Mouse (Mus musculus) midbrain, embryonic 13.5 days (tissue): ENCODE data around the gene Stra6. TPM values are rescaled to one million over a fixed set of nuclear protein-coding genes. Genes with fewer than 3 reads are reported as not detected.

ENCODE experiments used
- ATAC-seq: fragments of 200-750 bp; cut with Nextera tagmentation; 2 replicates; pipeline ENCODE4 v1.8.0; 2017; ENCODE audit warnings: mild to moderate bottlenecking, moderate TSS enrichment, moderate library complexity
- H3K27ac ChIP-seq: fragments of 300-500 bp; sonication (generic); 2 replicates; pipeline ENCODE4 v1.5.1; 2015; ENCODE audit warnings: inconsistent platforms, mild to moderate bottlenecking, moderate library complexity
- H3K27me3 ChIP-seq: fragments of 300-500 bp; sonication (generic); 2 replicates; pipeline ENCODE4 v1.6.1; 2015; ENCODE audit warnings: mild to moderate bottlenecking, inconsistent platforms
- H3K36me3 ChIP-seq: fragments of 300-500 bp; sonication (generic); 2 replicates; pipeline ENCODE4 v1.6.1; 2015; ENCODE audit warnings: mild to moderate bottlenecking, inconsistent platforms
- H3K4me1 ChIP-seq: fragments of 300-500 bp; sonication (generic); replicated peaks from 2 replicates; pipeline ENCODE4 v1.6.1; 2015; ENCODE audit warnings: inconsistent platforms
- H3K4me2 ChIP-seq: fragments of 300-500 bp; sonication (generic); replicated peaks from 2 replicates; pipeline ENCODE4 v1.6.1; 2015; ENCODE audit warnings: moderate library complexity, mild to moderate bottlenecking, inconsistent platforms
- H3K4me3 ChIP-seq: fragments of 300-500 bp; sonication (generic); replicated peaks from 2 replicates; pipeline ENCODE4 v1.5.1; 2015; ENCODE audit warnings: mild to moderate bottlenecking, inconsistent platforms
- H3K9ac ChIP-seq: fragments of 300-500 bp; sonication (generic); replicated peaks from 2 replicates; pipeline ENCODE4 v1.6.1; 2015; ENCODE audit warnings: mild to moderate bottlenecking, inconsistent platforms
- H3K9me3 ChIP-seq: fragments of 300-500 bp; sonication (generic); 2 replicates; pipeline ENCODE4 v1.6.1; 2016; ENCODE audit warnings: mild to moderate bottlenecking, inconsistent platforms
- WGBS: fragments of 180-500 bp; shearing (Covaris S2); methylation state at CpG from one replicate; pipeline ENCODE4 v1.1.7; 2015; 5-methylcytosine and 5-hydroxymethylcytosine counted together
- polyA plus RNA-seq: library from polyadenylated mRNA; unstranded; fragments of >200 nt; fragmentation: Nextera tagmentation; extraction: Ambion mirVana; gene quantifications from 2 replicates; pipeline ENCODE4 v1.2.1, GENCODE M21; 2015

The Stra6 gene
- polyA plus RNA-seq, 1 experiment from 2014 or later = 9.9 TPM

DNA sequence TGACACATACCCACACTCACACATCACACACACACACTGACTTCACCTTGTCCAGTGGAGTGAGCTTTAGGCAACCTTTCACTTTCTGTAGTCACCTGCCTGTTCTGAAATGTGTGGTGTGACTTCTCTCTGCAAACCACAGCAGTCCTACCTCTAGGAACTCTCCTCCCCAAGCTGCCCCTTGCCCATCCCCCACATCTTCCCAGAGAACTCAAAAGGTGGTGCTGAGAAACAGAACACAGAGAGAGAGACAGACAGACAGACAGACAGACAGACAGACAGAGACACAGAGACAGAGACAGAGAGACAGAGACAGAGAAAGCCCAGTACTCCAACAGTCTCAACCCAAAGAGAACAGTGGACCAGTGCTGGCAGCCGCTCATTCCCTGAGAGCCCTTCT, 132.1 kb downstream of the Stra6 start:
- H3K9ac ChIP-seq = peak overlapping the region; percentile 80
- H3K4me3 ChIP-seq = peak overlapping the region; percentile 49
- no peak for ATAC-seq
- no peaks in the 10 kb centered on the region for H3K36me3 ChIP-seq
- 13% methylated on average over 1 of the region's 1 CpGs for whole genome bisulfite sequencing
- peak overlapping the region; percentile 93 for H3K27ac ChIP-seq
- H3K9me3 ChIP-seq = no peaks in the 10 kb centered on the region
- peak overlapping the region; percentile 65 for H3K4me2 ChIP-seq
- peaks cover 70% of the 10 kb centered on the region for H3K27me3 ChIP-seq
- H3K4me1 ChIP-seq = peaks cover 60% of the 10 kb centered on the region

DNA sequence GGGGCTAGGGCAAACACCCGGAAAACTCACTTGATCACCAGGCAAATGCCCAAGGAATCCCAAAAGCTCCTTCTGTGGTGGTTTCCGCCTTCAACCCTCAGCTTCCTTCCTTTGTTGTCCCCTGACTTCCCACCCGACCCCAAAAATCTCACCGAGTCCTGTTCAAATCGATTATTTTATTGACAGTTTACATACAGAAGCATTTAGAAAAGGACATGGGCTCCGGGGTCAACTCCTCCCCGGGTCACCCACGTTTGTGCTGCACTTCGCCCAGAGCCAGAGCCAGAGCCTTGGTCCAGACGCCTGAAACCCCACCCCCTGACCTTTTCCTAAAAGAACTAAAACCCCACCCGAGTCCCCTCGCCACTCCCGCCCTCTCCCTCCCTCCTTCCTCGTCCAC, 132.6 kb downstream of the Stra6 start:
- no peaks in the 10 kb centered on the region for H3K9me3 ChIP-seq
- peak overlapping the region; percentile 65 for H3K4me2 ChIP-seq
- H3K36me3 ChIP-seq = no peaks in the 10 kb centered on the region
- no peak for ATAC-seq
- peaks cover 64% of the 10 kb centered on the region for H3K4me1 ChIP-seq
- peak overlapping the region; percentile 93 for H3K27ac ChIP-seq
- WGBS = 2% methylated on average over 14 of the region's 14 CpGs
- peak overlapping the region; percentile 49 for H3K4me3 ChIP-seq
- H3K9ac ChIP-seq = peak overlapping the region; percentile 80
- peaks cover 74% of the 10 kb centered on the region for H3K27me3 ChIP-seq

DNA sequence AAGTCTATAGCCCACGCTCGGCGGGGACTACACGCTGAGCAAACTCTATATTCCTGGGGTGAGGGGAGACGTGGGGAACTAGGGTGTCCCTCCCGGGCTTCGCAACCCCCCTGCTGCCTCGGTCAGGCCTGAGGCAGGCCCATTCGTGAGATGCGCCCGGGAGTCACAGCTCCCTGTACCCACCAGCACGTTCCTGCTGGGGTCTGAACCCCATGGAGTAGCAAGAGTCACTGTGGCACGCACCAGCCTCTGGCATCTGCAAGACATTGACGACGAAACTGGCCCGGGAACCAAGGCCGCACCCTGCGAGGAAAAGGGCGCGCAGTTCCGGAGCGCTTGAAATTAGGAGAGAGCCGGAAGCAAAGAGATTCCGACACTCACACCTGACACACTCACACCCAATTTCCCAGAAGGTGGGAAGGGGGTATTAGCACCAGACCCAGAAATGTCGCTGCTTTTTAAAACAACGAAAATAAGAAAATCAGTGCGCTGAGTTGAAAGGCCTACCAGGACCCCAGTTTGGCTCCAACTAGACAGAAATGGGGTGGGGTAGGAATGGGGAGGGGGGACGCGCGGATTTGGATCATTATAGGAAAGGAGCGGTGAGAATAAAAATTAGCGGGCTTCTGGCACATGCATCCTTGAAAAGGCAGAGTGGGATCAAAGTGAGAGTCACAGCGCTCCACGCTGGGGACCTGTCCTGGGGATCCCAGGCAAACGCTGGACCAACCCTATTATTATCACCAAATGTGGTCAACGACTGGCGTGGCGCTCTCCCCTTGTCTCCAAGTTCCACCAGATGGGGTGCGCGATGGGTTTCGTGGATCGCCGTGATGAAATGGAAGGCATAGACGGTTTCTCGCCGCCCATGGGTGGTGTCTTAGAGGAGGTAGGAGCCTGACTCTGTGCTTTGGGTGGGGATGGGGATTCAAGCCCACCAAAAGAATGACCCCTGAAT, 133.3 kb downstream of the Stra6 start:
- Histone ChIP-seq H3K9me3 (no peaks in the 10 kb centered on the region), H3K27me3 (peaks cover 82% of the 10 kb centered on the region), H3K36me3 (no peaks in the 10 kb centered on the region), H3K4me3 (peak overlapping the region; percentile 49), H3K9ac (peak overlapping the region; percentile 80), H3K27ac (peak overlapping the region; percentile 93), H3K4me2 (peak overlapping the region; percentile 65), H3K4me1 (peaks cover 71% of the 10 kb centered on the region)
- no peak for ATAC-seq
- WGBS = 2% methylated on average over 46 of the region's 46 CpGs

DNA sequence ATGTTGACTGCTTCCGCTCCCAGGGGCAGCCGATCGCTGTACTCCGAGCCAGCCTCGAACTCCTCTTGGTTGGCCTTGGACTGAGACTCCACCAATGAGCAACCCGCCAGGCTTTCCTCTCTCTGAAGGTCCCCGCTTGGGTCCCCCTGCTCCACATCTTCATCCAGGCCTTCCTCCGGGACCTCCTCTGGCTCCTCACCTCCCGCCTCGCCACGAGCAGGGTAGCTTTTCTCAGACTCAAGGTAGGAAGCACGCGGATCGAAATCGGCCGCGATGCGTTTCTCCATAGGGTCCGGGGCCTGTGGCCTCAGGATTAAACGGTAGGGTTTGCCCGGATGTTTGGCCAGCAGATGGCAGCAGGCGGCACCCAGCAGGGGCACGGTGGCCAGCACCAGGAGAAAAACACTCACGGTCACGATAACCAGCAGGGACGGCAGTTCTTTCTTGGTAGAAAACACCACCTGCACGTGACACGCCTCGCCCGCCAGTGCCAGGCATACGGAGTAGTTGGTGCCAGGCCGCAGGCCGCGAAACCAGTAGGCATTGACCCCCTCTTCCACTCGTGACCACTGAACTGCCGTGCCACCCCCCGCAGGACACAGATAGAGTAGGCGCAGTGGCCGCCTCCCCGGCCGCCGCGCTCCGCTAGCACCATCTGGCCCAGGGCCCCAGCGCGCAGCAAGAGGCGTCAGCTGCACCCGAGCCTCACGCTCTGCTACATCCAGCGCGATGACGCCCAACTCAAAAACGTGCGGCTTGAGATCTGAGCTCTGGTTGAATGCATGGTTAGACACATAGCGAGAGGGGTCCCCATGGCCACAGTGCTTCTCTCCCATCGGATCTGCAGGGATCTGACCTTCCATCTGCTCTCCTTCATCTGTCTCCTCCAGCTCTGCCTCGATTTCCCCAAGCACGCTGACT, 134.5 kb downstream of the Stra6 start:
- peaks cover 82% of the 10 kb centered on the region for H3K4me1 ChIP-seq
- H3K27ac ChIP-seq = peak overlapping the region; percentile 93
- H3K36me3 ChIP-seq = no peaks in the 10 kb centered on the region
- peak overlapping the region; percentile 49 for H3K4me3 ChIP-seq
- H3K9ac ChIP-seq = peak overlapping the region; percentile 80
- H3K27me3 ChIP-seq = peaks cover 93% of the 10 kb centered on the region
- 0 out of 2 replicates have a peak, but pooled peaks have one; percentile 15 for ATAC-seq
- under 1% methylated on average over 58 of the region's 58 CpGs for WGBS
- no peaks in the 10 kb centered on the region for H3K9me3 ChIP-seq
- H3K4me2 ChIP-seq = peak overlapping the region; percentile 65

DNA sequence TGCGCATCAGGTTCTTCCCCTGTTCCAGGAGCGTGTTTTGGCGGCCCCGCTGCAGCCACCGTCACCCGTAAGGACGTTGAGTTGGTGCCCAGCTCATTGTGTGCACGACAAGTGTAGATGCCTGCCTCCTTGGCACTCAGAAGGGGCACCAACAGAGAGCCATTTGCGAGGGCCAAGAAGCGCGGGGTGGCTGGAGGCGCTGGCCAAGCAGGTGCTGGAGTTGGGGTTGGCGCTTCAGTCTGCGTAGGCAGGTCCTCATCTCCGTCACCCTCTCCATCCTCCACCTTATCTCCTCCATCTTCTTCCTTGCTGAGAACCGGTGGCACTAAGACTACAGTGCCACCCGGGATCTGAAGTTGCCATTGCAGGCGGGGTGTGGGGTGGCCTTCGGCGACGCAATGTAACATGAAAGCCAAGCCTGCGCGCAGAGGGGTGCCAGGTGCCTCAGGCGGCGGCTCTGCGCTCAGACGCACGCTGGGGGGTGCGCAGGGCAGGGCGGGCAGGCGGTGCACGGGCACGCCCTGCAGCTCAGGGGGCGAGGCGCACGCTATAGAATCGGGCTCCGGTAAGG, 135.3 kb downstream of the Stra6 start:
- H3K36me3 ChIP-seq = no peaks in the 10 kb centered on the region
- no peaks in the 10 kb centered on the region for H3K9me3 ChIP-seq
- peak overlapping the region; percentile 80 for H3K9ac ChIP-seq
- H3K4me2 ChIP-seq = peak overlapping the region; percentile 65
- peaks cover 100% of the 10 kb centered on the region for H3K27me3 ChIP-seq
- ATAC-seq = no peak
- under 1% methylated on average over 38 of the region's 38 CpGs for WGBS
- peak overlapping the region; percentile 93 for H3K27ac ChIP-seq
- peaks cover 86% of the 10 kb centered on the region for H3K4me1 ChIP-seq
- peak overlapping the region; percentile 49 for H3K4me3 ChIP-seq

- Histone ChIP-seq H3K9ac (peak overlapping the region; percentile 80), H3K27me3 (peaks cover 95% of the 10 kb centered on the region), H3K4me1 (peaks cover 85% of the 10 kb centered on the region), H3K9me3 (no peaks in the 10 kb centered on the region), H3K4me3 (peak overlapping the region; percentile 49), H3K36me3 (no peaks in the 10 kb centered on the region), H3K4me2 (peak overlapping the region; percentile 65), H3K27ac (peak overlapping the region; percentile 93)
- under 1% methylated on average over 41 of the region's 41 CpGs for WGBS
- ATAC-seq = no peak
These were observed 136.0 kb downstream of the Stra6 start for GRCm38 (mm10) chr9:58199381-58200269.

DNA sequence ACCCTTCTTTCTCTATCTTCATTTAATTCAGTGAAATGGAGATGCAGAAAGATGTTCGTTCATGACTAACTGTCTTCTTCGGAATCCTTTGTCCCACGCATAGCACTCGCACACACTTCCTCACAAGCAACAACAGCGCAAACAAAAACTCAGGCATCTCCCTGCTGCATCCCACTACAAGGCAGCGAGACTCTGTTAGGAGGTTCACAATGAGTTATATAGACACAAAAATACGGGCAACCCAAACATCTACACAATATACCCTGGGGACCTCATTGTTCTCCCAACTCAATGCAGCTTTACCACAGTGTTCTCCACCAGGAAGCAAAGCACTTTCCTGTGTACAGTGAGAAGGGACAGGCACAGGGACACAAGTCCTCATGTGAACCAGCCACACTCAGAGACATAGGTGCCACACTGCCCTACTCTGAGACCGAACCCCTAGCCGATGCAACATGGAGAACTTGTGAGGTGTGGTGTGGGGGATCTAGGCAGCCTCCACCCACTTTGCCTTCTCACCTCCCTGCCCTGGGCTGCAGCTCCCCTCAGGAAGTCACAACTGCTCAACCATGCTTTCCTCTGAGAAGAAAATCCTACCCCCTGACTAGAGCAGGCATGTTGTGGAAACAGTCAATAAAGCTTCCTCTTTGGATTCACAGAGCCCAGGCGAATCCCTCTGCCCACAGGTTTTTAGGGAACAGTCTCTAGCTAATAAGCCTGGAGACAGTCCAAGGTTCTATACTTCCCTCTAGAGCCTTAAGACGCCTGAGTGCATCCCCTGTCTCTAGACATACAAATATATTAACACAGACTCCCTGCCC, 136.9 kb downstream of the Stra6 start:
- Histone ChIP-seq H3K4me2 (peak overlapping the region; percentile 65), H3K27me3 (peaks cover 86% of the 10 kb centered on the region), H3K27ac (peak overlapping the region; percentile 93), H3K4me1 (peaks cover 88% of the 10 kb centered on the region), H3K4me3 (peak overlapping the region; percentile 49), H3K36me3 (no peaks in the 10 kb centered on the region), H3K9ac (peak overlapping the region; percentile 80), H3K9me3 (no peaks in the 10 kb centered on the region)
- WGBS = 8% methylated on average over 11 of the region's 11 CpGs
- no peak for ATAC-seq

DNA sequence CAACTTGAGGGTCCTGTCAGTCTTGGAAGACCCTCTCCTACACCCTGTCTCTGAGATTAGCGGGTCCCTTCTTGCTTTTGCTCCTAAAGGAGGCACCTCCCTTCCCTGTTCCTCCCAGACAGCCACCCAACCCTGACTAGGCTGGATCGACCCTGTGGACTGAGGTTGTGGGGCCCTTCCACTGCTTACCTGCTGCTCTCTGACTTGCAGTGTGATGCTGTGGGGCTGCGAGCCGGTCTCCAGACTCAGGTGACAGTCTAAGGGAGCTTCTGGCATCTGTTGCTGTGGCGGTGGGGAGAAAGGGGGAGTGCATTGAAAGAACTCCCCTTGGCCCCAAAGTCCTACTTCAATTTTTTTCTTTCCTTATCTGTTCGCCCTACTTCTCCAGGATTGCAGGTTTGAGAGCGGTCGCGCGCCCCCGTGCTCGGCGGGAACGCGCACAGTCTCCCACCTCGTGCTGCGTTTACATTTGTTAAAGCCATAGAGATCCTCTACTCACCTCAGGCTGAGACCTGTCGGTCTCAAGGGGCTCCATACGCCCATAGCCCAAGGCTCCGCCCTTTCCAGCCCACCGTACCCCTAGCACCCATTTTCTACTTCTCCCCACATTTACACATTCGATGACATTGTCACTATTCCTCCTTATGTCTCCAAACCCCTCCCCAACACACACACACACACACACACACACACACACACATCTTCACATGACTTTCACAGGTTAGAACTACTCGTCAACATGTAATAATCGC, 137.7 kb downstream of the Stra6 start:
- ATAC-seq = no peak
- Histone ChIP-seq H3K9me3 (no peaks in the 10 kb centered on the region), H3K36me3 (no peaks in the 10 kb centered on the region), H3K4me3 (peak overlapping the region; percentile 49), H3K4me2 (peak overlapping the region; percentile 65), H3K9ac (peak overlapping the region; percentile 80), H3K27ac (peak overlapping the region; percentile 93), H3K4me1 (peaks cover 85% of the 10 kb centered on the region), H3K27me3 (peaks cover 78% of the 10 kb centered on the region)
- WGBS = under 1% methylated on average over 24 of the region's 24 CpGs

GRCm38 (mm10) chr9:58201861-58202549, 138.4 kb downstream of the Stra6 start:
- Histone ChIP-seq H3K27me3 (peaks cover 72% of the 10 kb centered on the region), H3K9ac (peak overlapping the region; percentile 80), H3K27ac (peak overlapping the region; percentile 93), H3K9me3 (no peaks in the 10 kb centered on the region), H3K36me3 (no peaks in the 10 kb centered on the region), H3K4me1 (peaks cover 83% of the 10 kb centered on the region), H3K4me3 (peak overlapping the region; percentile 49), H3K4me2 (peak overlapping the region; percentile 65)
- 0 out of 2 replicates have a peak, but pooled peaks have one; percentile 4 for ATAC-seq
- WGBS = under 1% methylated on average over 37 of the region's 37 CpGs
